Mouse (Mus musculus) small intestine, adult 2 months (tissue): ENCODE results near the gene Pde6h. TPM values are rescaled to one million over a fixed set of nuclear protein-coding genes. Genes with fewer than 3 reads are reported as not detected.
A peak's percentile ranks its signal among the peaks of the same experiment; 100 is the strongest.

Experiments used
- H3K27ac ChIP-seq: fragments of 200-500 bp; 2 replicates; pipeline ENCODE4 v1.5.1; 2012; ENCODE audit warnings: low read depth, low read length, control low read depth, inconsistent platforms; ENCODE audit not compliant: insufficient read depth
- H3K27me3 ChIP-seq: fragments of 200-500 bp; 2 replicates; pipeline ENCODE4 v1.6.1; 2012; ENCODE audit warnings: mild to moderate bottlenecking, moderate library complexity, low read length, inconsistent platforms; ENCODE audit not compliant: control insufficient read depth, insufficient read depth
- H3K36me3 ChIP-seq: fragments of 200-500 bp; 2 replicates; pipeline ENCODE4 v1.6.1; 2012; ENCODE audit warnings: mild to moderate bottlenecking, low read length, control low read depth, inconsistent platforms; ENCODE audit not compliant: control insufficient read depth, insufficient read depth
- H3K4me1 ChIP-seq: fragments of 200-500 bp; 2 replicates; pipeline ENCODE4 v1.6.1; 2012; ENCODE audit warnings: low read length, inconsistent platforms, mixed read lengths; ENCODE audit not compliant: control insufficient read depth, insufficient read depth, insufficient read length
- H3K4me3 ChIP-seq: fragments of 200-500 bp; 2 replicates; pipeline ENCODE4 v1.5.1; 2012; ENCODE audit warnings: low read depth, mild to moderate bottlenecking, control low read depth, inconsistent platforms, low read length, moderate library complexity
- CTCF ChIP-seq: fragments of 200-500 bp; IDR thresholded peaks from 2 replicates; pipeline ENCODE4 v1.5.1; 2012; ENCODE audit warnings: low read depth, mild to moderate bottlenecking, control low read depth, inconsistent platforms, low read length, moderate library complexity, mixed read lengths; ENCODE audit not compliant: insufficient replicate concordance, insufficient read length; ENCODE audit errors: extremely low read depth
- POLR2A ChIP-seq: fragments of 200-500 bp; IDR thresholded peaks from 2 replicates; pipeline ENCODE4 v1.6.1; 2012; ENCODE audit warnings: low read depth, mild to moderate bottlenecking, control low read depth, inconsistent platforms, low read length, moderate library complexity
- WGBS: fragments of 180-500 bp; shearing (Covaris S2); methylation state at CpG from one replicate; pipeline ENCODE4 v1.1.7; 2018; 5-methylcytosine and 5-hydroxymethylcytosine counted together
- polyA plus RNA-seq: library from polyadenylated mRNA; depleted of rRNA; stranded (reverse); fragments of >200 nt; gene quantifications from 2 replicates; pipeline ENCODE4 v1.2.3, GENCODE M21; 2012

Pde6h gene
- polyA plus RNA-seq, 1 experiment = not detected

GRCm38 (mm10) chr6:136995533-136995932, 71.9 kb downstream of the Pde6h start:
- 79% methylated on average over 8 of the region's 8 CpGs for WGBS
- peaks cover 5% of the 10 kb centered on the region; the same call in 1 of the 2 replicates for H3K4me1 ChIP-seq
- no peaks in the 10 kb centered on the region for H3K36me3 ChIP-seq
- no peaks in the 10 kb centered on the region for H3K27me3 ChIP-seq
- no peak overlapping the region for H3K27ac ChIP-seq
- H3K4me3 ChIP-seq = no peak overlapping the region
- no peak for TF ChIP-seq POLR2A
- peak; percentile 32; the same call in 1 of the 2 replicates for TF ChIP-seq CTCF

GRCm38 (mm10) chr6:136996336-136996735, 72.7 kb downstream of the Pde6h start:
- Histone ChIP-seq H3K27ac (peak overlapping the region; percentile 41; the same call in 1 of the 2 replicates), H3K36me3 (no peaks in the 10 kb centered on the region), H3K4me3 (no peak overlapping the region), H3K4me1 (peaks cover 3% of the 10 kb centered on the region; the same call in 1 of the 2 replicates), H3K27me3 (no peaks in the 10 kb centered on the region)
- TF ChIP-seq CTCF (no peak), POLR2A (no peak)
- WGBS = 27% methylated on average over 5 of the region's 5 CpGs

GRCm38 (mm10) chr6:136998181-136998580, 74.5 kb downstream of the Pde6h start:
- Histone ChIP-seq H3K27ac (no peak overlapping the region), H3K4me1 (peaks cover 9% of the 10 kb centered on the region), H3K27me3 (no peaks in the 10 kb centered on the region), H3K36me3 (no peaks in the 10 kb centered on the region), H3K4me3 (no peak overlapping the region)
- WGBS = 91% methylated on average over 7 of the region's 7 CpGs
- TF ChIP-seq POLR2A = no peak
- TF ChIP-seq CTCF = no peak

- no peak overlapping the region for H3K4me3 ChIP-seq
- WGBS = 92% methylated on average over 3 of the region's 3 CpGs
- no peaks in the 10 kb centered on the region for H3K27me3 ChIP-seq
- TF ChIP-seq POLR2A (no peak), CTCF (no peak)
- no peaks in the 10 kb centered on the region for H3K36me3 ChIP-seq
- H3K4me1 ChIP-seq = peaks cover 9% of the 10 kb centered on the region
- H3K27ac ChIP-seq = no peak overlapping the region
These were observed 75.4 kb downstream of the Pde6h start for GRCm38 (mm10) chr6:136999009-136999408.

- no peak overlapping the region for H3K27ac ChIP-seq
- H3K27me3 ChIP-seq = no peaks in the 10 kb centered on the region
- H3K4me1 ChIP-seq = peaks cover 9% of the 10 kb centered on the region
- H3K4me3 ChIP-seq = no peak overlapping the region
- 91% methylated on average over 15 of the region's 15 CpGs for WGBS
- no peak for TF ChIP-seq POLR2A
- TF ChIP-seq CTCF = peak; percentile 54; the same call in 1 of the 2 replicates
- no peaks in the 10 kb centered on the region for H3K36me3 ChIP-seq
These were observed 76.2 kb downstream of the Pde6h start for GRCm38 (mm10) chr6:136999707-137000446.

GRCm38 (mm10) chr6:137000706-137001105, 77.1 kb downstream of the Pde6h start:
- peaks cover 9% of the 10 kb centered on the region for H3K4me1 ChIP-seq
- no peak for TF ChIP-seq POLR2A
- TF ChIP-seq CTCF = no peak
- no peak overlapping the region for H3K4me3 ChIP-seq
- H3K27ac ChIP-seq = no peak overlapping the region
- H3K27me3 ChIP-seq = no peaks in the 10 kb centered on the region
- 94% methylated on average over 10 of the region's 10 CpGs for WGBS
- no peaks in the 10 kb centered on the region for H3K36me3 ChIP-seq

- peaks cover 6% of the 10 kb centered on the region for H3K4me1 ChIP-seq
- no peaks in the 10 kb centered on the region for H3K27me3 ChIP-seq
- TF ChIP-seq CTCF (no peak), POLR2A (no peak)
- peak overlapping the region; percentile 78 for H3K27ac ChIP-seq
- no peak overlapping the region for H3K4me3 ChIP-seq
- no peaks in the 10 kb centered on the region for H3K36me3 ChIP-seq
- WGBS = 46% methylated on average over 6 of the region's 6 CpGs
These were observed 77.9 kb downstream of the Pde6h start for GRCm38 (mm10) chr6:137001267-137002168.
